Mouse (Mus musculus) forebrain, embryonic 10.5 days (tissue): ENCODE data around the gene Ubl7. TPM values are rescaled to one million over a fixed set of nuclear protein-coding genes. Genes with fewer than 3 reads are reported as not detected.

Experiments used
- DNase-seq: peaks from one replicate; pipeline ENCODE4 v3.0.0-alpha.2; 2017; ENCODE audit warnings: low spot score; ENCODE audit errors: extremely low spot score
- H3K27ac ChIP-seq: fragments of 300-500 bp; sonication (generic); 2 replicates; pipeline ENCODE4 v1.5.1; 2016; ENCODE audit warnings: mild to moderate bottlenecking
- H3K27me3 ChIP-seq: fragments of 300-500 bp; sonication (generic); 2 replicates; pipeline ENCODE4 v1.6.1; 2016; ENCODE audit warnings: mild to moderate bottlenecking; ENCODE audit not compliant: poor library complexity, severe bottlenecking
- H3K36me3 ChIP-seq: fragments of 300-500 bp; sonication (generic); replicated peaks from 2 replicates; pipeline ENCODE4 v1.6.1; 2016; ENCODE audit warnings: mild to moderate bottlenecking, moderate library complexity
- H3K4me1 ChIP-seq: fragments of 300-500 bp; sonication (generic); 2 replicates; pipeline ENCODE4 v1.6.1; 2016
- H3K4me3 ChIP-seq: fragments of 300-500 bp; sonication (generic); 2 replicates; pipeline ENCODE4 v1.5.1; 2016; ENCODE audit warnings: mild to moderate bottlenecking, moderate library complexity
- H3K9me3 ChIP-seq: fragments of 300-500 bp; sonication (generic); 2 replicates; pipeline ENCODE4 v1.6.1; 2016; ENCODE audit warnings: mild to moderate bottlenecking, moderate library complexity
- WGBS: fragments of 180-500 bp; shearing (Covaris S2); methylation state at CpG from one replicate; pipeline ENCODE4 v1.1.7; 2016; 5-methylcytosine and 5-hydroxymethylcytosine counted together
- polyA plus RNA-seq: library from polyadenylated mRNA; unstranded; fragments of >200 nt; fragmentation: Nextera tagmentation; extraction: Ambion mirVana; gene quantifications from 2 replicates; pipeline ENCODE4 v1.2.1, GENCODE M21; 2016

Gene Ubl7
- polyA plus RNA-seq, 1 experiment from 2014 or later = 109 TPM

- Histone ChIP-seq H3K27me3 (no peaks in the 10 kb centered on the region), H3K36me3 (no peaks in the 10 kb centered on the region), H3K27ac (no peak overlapping the region), H3K4me1 (peaks cover 16% of the 10 kb centered on the region), H3K4me3 (no peak overlapping the region), H3K9me3 (no peaks in the 10 kb centered on the region; the same call in 1 of the 2 replicates)
- 91% methylated on average over 5 of the region's 5 CpGs for WGBS
- no peak for DNase-seq
Measured at GRCm38 (mm10) chr9:57975200-57975821, 64.5 kb downstream of the Ubl7 start.

- no peaks in the 10 kb centered on the region; the same call in 1 of the 2 replicates for H3K9me3 ChIP-seq
- DNase-seq = no peak
- H3K4me3 ChIP-seq = no peak overlapping the region
- H3K36me3 ChIP-seq = no peaks in the 10 kb centered on the region
- no peak overlapping the region for H3K27ac ChIP-seq
- no peaks in the 10 kb centered on the region for H3K27me3 ChIP-seq
- 87% methylated on average over 6 of the region's 6 CpGs for WGBS
- peaks cover 4% of the 10 kb centered on the region for H3K4me1 ChIP-seq
Measured at GRCm38 (mm10) chr9:57978025-57978424, 67.2 kb downstream of the Ubl7 start.

- 76% methylated on average over 3 of the region's 3 CpGs for WGBS
- no peak overlapping the region for H3K4me3 ChIP-seq
- no peak overlapping the region for H3K27ac ChIP-seq
- no peaks in the 10 kb centered on the region; the same call in 1 of the 2 replicates for H3K9me3 ChIP-seq
- no peaks in the 10 kb centered on the region for H3K4me1 ChIP-seq
- no peaks in the 10 kb centered on the region for H3K36me3 ChIP-seq
- H3K27me3 ChIP-seq = no peaks in the 10 kb centered on the region
- no peak for DNase-seq
Measured at GRCm38 (mm10) chr9:57978858-57979257, 68.1 kb downstream of the Ubl7 start.

Other genes starting within 250 kb of the Ubl7 start
- not detected in 2 replicates for gene Cyp1a2, start 227.3 kb upstream of the Ubl7 start, polyA plus RNA-seq
- gene Cyp1a1, start 223.1 kb upstream of the Ubl7 start, polyA plus RNA-seq = 0.14 TPM in 1 of 2 replicates, not detected in the other
- 42.8 and 43.9 TPM in 2 replicates for gene Edc3, start 202.4 kb upstream of the Ubl7 start, polyA plus RNA-seq
- 92.5 and 95.1 TPM in 2 replicates for gene Clk3, start 145.1 kb upstream of the Ubl7 start, polyA plus RNA-seq
- gene Arid3b, start 74.2 kb upstream of the Ubl7 start, polyA plus RNA-seq = 41.0 and 41.7 TPM in 2 replicates
- gene Sema7a, start 29.1 kb downstream of the Ubl7 start, polyA plus RNA-seq = 0.14 and 0.75 TPM in 2 replicates
- not detected in 2 replicates for gene Cyp11a1, start 95.4 kb downstream of the Ubl7 start, polyA plus RNA-seq
- gene Stra6, start 152.8 kb downstream of the Ubl7 start, polyA plus RNA-seq = 33.0 and 37.1 TPM in 2 replicates
- gene Ccdc33, start 207.8 kb downstream of the Ubl7 start, polyA plus RNA-seq = 0.36 and 0.90 TPM in 2 replicates